Mouse (Mus musculus): ENCODE measurements around the gene Itih3. TPM values are rescaled to one million over a fixed set of nuclear protein-coding genes. Genes with fewer than 3 reads are reported as not detected.

Gene Itih3
- polyA plus RNA-seq, 1 experiment from 2014 or later: 8.1 TPM

Other genes starting within 250 kb of the Itih3 start
- 9.7 and 11.1 TPM in 2 replicates for gene Sfmbt1, start 208.9 kb downstream of the Itih3 start, polyA plus RNA-seq (2015; fragmentation: Nextera tagmentation; extraction: Ambion mirVana)
- 18.6 and 20.6 TPM in 2 replicates for gene Tmem110, start 98.2 kb downstream of the Itih3 start, polyA plus RNA-seq (2015; fragmentation: Nextera tagmentation; extraction: Ambion mirVana)
- 8.8 and 10.6 TPM in 2 replicates for gene Mustn1, start 44.6 kb downstream of the Itih3 start, polyA plus RNA-seq (2015; fragmentation: Nextera tagmentation; extraction: Ambion mirVana)
- 1.0 and 3.1 TPM in 2 replicates for gene Itih4, start 37.3 kb downstream of the Itih3 start, polyA plus RNA-seq (2015; fragmentation: Nextera tagmentation; extraction: Ambion mirVana)
- 0.51 and 1.1 TPM in 2 replicates for gene Itih1, start 19.5 kb upstream of the Itih3 start, polyA plus RNA-seq (2015; fragmentation: Nextera tagmentation; extraction: Ambion mirVana)
- gene Nek4, start 27.6 kb upstream of the Itih3 start, polyA plus RNA-seq (2015; fragmentation: Nextera tagmentation; extraction: Ambion mirVana): 8.4 TPM in 2 replicates
- gene Glt8d1, start 77.6 kb upstream of the Itih3 start, polyA plus RNA-seq (2015; fragmentation: Nextera tagmentation; extraction: Ambion mirVana): 35.5 and 38.7 TPM in 2 replicates
- 390 and 392 TPM in 2 replicates for gene Spcs1, start 77.9 kb upstream of the Itih3 start, polyA plus RNA-seq (2015; fragmentation: Nextera tagmentation; extraction: Ambion mirVana)
- gene Pbrm1, start 95.4 kb upstream of the Itih3 start, polyA plus RNA-seq (2015; fragmentation: Nextera tagmentation; extraction: Ambion mirVana): 74.1 and 79.2 TPM in 2 replicates
- gene Gnl3, start 95.4 kb upstream of the Itih3 start, polyA plus RNA-seq (2015; fragmentation: Nextera tagmentation; extraction: Ambion mirVana): 96.5 and 107 TPM in 2 replicates
- gene Smim4, start 205.2 kb upstream of the Itih3 start, polyA plus RNA-seq (2015; fragmentation: Nextera tagmentation; extraction: Ambion mirVana): 87.6 and 92.2 TPM in 2 replicates
- 205 and 208 TPM in 2 replicates for gene Nt5dc2, start 207.3 kb upstream of the Itih3 start, polyA plus RNA-seq (2015; fragmentation: Nextera tagmentation; extraction: Ambion mirVana)
- gene Stab1, start 244.9 kb upstream of the Itih3 start, polyA plus RNA-seq (2015; fragmentation: Nextera tagmentation; extraction: Ambion mirVana): 19.0 and 24.5 TPM in 2 replicates

Measured in intestine, embryonic 16.5 days (tissue).